In genomic region chr11:117567961-117568605, GRCm38 (mm10) we compare ENCODE assay signal across 13 mouse cellular contexts.
DNase-seq lines count a peak whose midpoint lies in the region; ATAC-seq and TF ChIP-seq lines count a peak whose summit lies in the region.
"Had no signal": no experiment of that assay in that cellular context is flagged by ENCODE, and none has a peak within 500 bp of the region (broad histone marks: within the 10 kb centered on the region; RNA-seq: fewer than 3 reads in every experiment).

No protein-coding gene starts in this region.

- peaks cover 13% of the 10 kb centered on the region for H3K4me1 ChIP-seq in heart, embryonic 13.5 days
- peaks cover 5% of the 10 kb centered on the region; the same call in 1 of the 2 replicates for H3K4me1 ChIP-seq in lung, postnatal 0 days (ENCODE audit: insufficient read depth, low read depth, low read length)
- peaks cover 9% of the 10 kb centered on the region for H3K4me1 ChIP-seq in embryonic fibroblast, embryonic 13.5 days (ENCODE audit: control insufficient read depth, insufficient read depth, low read length)
- H3K4me1 ChIP-seq in stomach, embryonic 14.5 days (ENCODE audit: control insufficient read depth, insufficient read depth, low read length) = peaks cover 11% of the 10 kb centered on the region; the same call in 1 of the 2 replicates
- H3K4me1 ChIP-seq in forebrain, embryonic 10.5 days = peaks cover 36% of the 10 kb centered on the region

- TF ChIP-seq CTCF in lung, postnatal 0 days (IDR thresholded peaks at IDR 0.05) = no peak
- TF ChIP-seq CTCF in embryonic fibroblast, embryonic 13.5 days (IDR thresholded peaks at IDR 0.05; ENCODE audit: borderline replicate concordance, insufficient read depth, low read length) = no peak

- 77% methylated on average over 9 of the region's 9 CpGs for WGBS in heart, embryonic 13.5 days
- WGBS in lung, postnatal 0 days = 78% methylated on average over 9 of the region's 9 CpGs
- 72% methylated on average over 9 of the region's 9 CpGs for WGBS in stomach, embryonic 14.5 days
- WGBS in forebrain, embryonic 10.5 days = 82% methylated on average over 9 of the region's 9 CpGs

- no peak overlapping the region for H3K4me2 ChIP-seq in heart, embryonic 13.5 days
- no peak overlapping the region for H3K4me2 ChIP-seq in lung, postnatal 0 days (replicated peaks; ENCODE audit: low read depth, low read length)
- no peak overlapping the region for H3K4me2 ChIP-seq in stomach, embryonic 14.5 days (replicated peaks; ENCODE audit: low read depth, low read length)
- H3K4me2 ChIP-seq: embryonic facial prominence, embryonic 12.5 days; liver, embryonic 13.5 days had no signal

- ATAC-seq in heart, embryonic 13.5 days (ENCODE audit: extremely low read depth, insufficient number of reproducible peaks, low FRiP score, low TSS enrichment) = peak; percentile 54; the same call in 1 of the 2 replicates
- peak; percentile 44 for ATAC-seq in lung, postnatal 0 days
- peak; percentile 54; the same call in 1 of the 2 replicates for ATAC-seq in stomach, embryonic 14.5 days (ENCODE audit: insufficient number of reproducible peaks, insufficient read depth, low FRiP score, low read depth)
- ATAC-seq: forebrain, postnatal 0 days had no signal

- no peak overlapping the region for H3K4me3 ChIP-seq in heart, embryonic 13.5 days
- no peak overlapping the region for H3K4me3 ChIP-seq in lung, postnatal 0 days (ENCODE audit: low read depth, low read length)
- no peak overlapping the region for H3K4me3 ChIP-seq in embryonic fibroblast, embryonic 13.5 days (ENCODE audit: insufficient read depth, low read length)
- H3K4me3 ChIP-seq in stomach, embryonic 14.5 days (ENCODE audit: low read depth, low read length) = no peak overlapping the region
- H3K4me3 ChIP-seq in forebrain, embryonic 10.5 days = no peak overlapping the region
- H3K4me3 ChIP-seq: embryonic facial prominence, embryonic 12.5 days; liver, embryonic 13.5 days had no signal

- TF ChIP-seq EP300 in lung, postnatal 0 days (IDR thresholded peaks at IDR 0.05) = no peak

- TF ChIP-seq POLR2A in embryonic fibroblast, embryonic 13.5 days (IDR thresholded peaks at IDR 0.05; ENCODE audit: low read depth, low read length) = no peak

- H3K27ac ChIP-seq in heart, embryonic 13.5 days (replicated peaks) = peak overlapping the region; percentile 43; the same call in 1 of the 2 replicates
- no peak overlapping the region for H3K27ac ChIP-seq in lung, postnatal 0 days (ENCODE audit: low read length)
- H3K27ac ChIP-seq in embryonic fibroblast, embryonic 13.5 days (ENCODE audit: insufficient read depth, low read length) = peak overlapping the region; percentile 69
- peak overlapping the region; percentile 80 for H3K27ac ChIP-seq in stomach, embryonic 14.5 days (ENCODE audit: low read length)
- H3K27ac ChIP-seq in forebrain, embryonic 10.5 days = no peak overlapping the region
- H3K27ac ChIP-seq: embryonic facial prominence, embryonic 12.5 days; liver, embryonic 13.5 days had no signal

- H3K36me3 ChIP-seq in heart, embryonic 13.5 days = no peaks in the 10 kb centered on the region
- no peaks in the 10 kb centered on the region for H3K36me3 ChIP-seq in lung, postnatal 0 days (ENCODE audit: insufficient read depth, low read length)
- H3K36me3 ChIP-seq in stomach, embryonic 14.5 days (ENCODE audit: control insufficient read depth, insufficient read depth, low read length) = no peaks in the 10 kb centered on the region
- no peaks in the 10 kb centered on the region for H3K36me3 ChIP-seq in forebrain, embryonic 10.5 days (replicated peaks)
- H3K36me3 ChIP-seq: embryonic facial prominence, embryonic 12.5 days; liver, embryonic 13.5 days had no signal

- no peaks in the 10 kb centered on the region for H3K9me3 ChIP-seq in heart, embryonic 13.5 days
- H3K9me3 ChIP-seq in lung, postnatal 0 days (ENCODE audit: low read length) = no peaks in the 10 kb centered on the region
- H3K9me3 ChIP-seq in stomach, embryonic 14.5 days (ENCODE audit: control insufficient read depth, low read depth, low read length) = no peaks in the 10 kb centered on the region
- peaks cover 6% of the 10 kb centered on the region; the same call in 1 of the 2 replicates for H3K9me3 ChIP-seq in forebrain, embryonic 10.5 days
- H3K9me3 ChIP-seq: embryonic facial prominence, embryonic 12.5 days; liver, embryonic 13.5 days had no signal

- DNase-seq in heart, postnatal 4 days = no peak
- DNase-seq in lung, postnatal 0 days (ENCODE audit: low spot score) = no peak
- DNase-seq in lung, postnatal 10 days = no peak
- no peak for DNase-seq in adrenal gland, postnatal 36 days
- DNase-seq in forebrain, embryonic 10.5 days (ENCODE audit: extremely low spot score, low spot score) = no peak
- DNase-seq: forebrain, postnatal 0 days; kidney, adult 18-20 months; kidney, postnatal 36 days; liver, embryonic 13.5 days had no signal

- H3K9ac ChIP-seq in heart, embryonic 13.5 days = no peak overlapping the region
- H3K9ac ChIP-seq in lung, postnatal 0 days (replicated peaks; ENCODE audit: low read depth) = no peak overlapping the region
- H3K9ac ChIP-seq in stomach, embryonic 14.5 days (replicated peaks; ENCODE audit: low read depth, low read length) = no peak overlapping the region
- H3K9ac ChIP-seq: forebrain, postnatal 0 days; liver, embryonic 13.5 days had no signal

- no peaks in the 10 kb centered on the region for H3K27me3 ChIP-seq in heart, embryonic 13.5 days (replicated peaks)
- no peaks in the 10 kb centered on the region for H3K27me3 ChIP-seq in lung, postnatal 0 days (replicated peaks; ENCODE audit: insufficient read depth, low read length)
- no peaks in the 10 kb centered on the region for H3K27me3 ChIP-seq in stomach, embryonic 14.5 days (ENCODE audit: control insufficient read depth, insufficient read depth, low read length)
- H3K27me3 ChIP-seq in forebrain, embryonic 10.5 days (ENCODE audit: poor library complexity, severe bottlenecking) = no peaks in the 10 kb centered on the region
- H3K27me3 ChIP-seq: embryonic facial prominence, embryonic 12.5 days; liver, embryonic 13.5 days had no signal

Comparison
In these comparisons a context has a peak if more than half of its experiments do, and no peak if none do; other contexts are left out.
1. H3K27ac ChIP-seq: peak in heart, embryonic 13.5 days (single experiment), embryonic fibroblast, embryonic 13.5 days (single experiment) and stomach, embryonic 14.5 days (single experiment); none in lung, postnatal 0 days (single experiment) and forebrain, embryonic 10.5 days (single experiment).
2. Peak in every context shown above with its lines, with median percentiles within 50 percentile points of each other: ATAC-seq.